27 mouse cellular contexts compared by ENCODE assay signal in genomic region chr17:34475060-34475459, GRCm38 (mm10). TPM values are rescaled to one million over a fixed set of nuclear protein-coding genes. Genes with fewer than 3 reads are reported as not detected.
DNase-seq lines count a peak whose midpoint lies in the region; ATAC-seq and TF ChIP-seq lines count a peak whose summit lies in the region.
"Had no signal": no experiment of that assay in that cellular context is flagged by ENCODE, and none has a peak within 500 bp of the region (broad histone marks: within the 10 kb centered on the region; RNA-seq: fewer than 3 reads in every experiment).

No protein-coding gene starts in this region.

- H3K4me3 ChIP-seq in heart, embryonic 10.5 days = no peak overlapping the region
- H3K4me3 ChIP-seq in heart, adult 2 months = no peak overlapping the region
- H3K4me3 ChIP-seq in intestine, embryonic 16.5 days (ENCODE audit: low read length) = peak overlapping the region; percentile 43
- peak overlapping the region; percentile 82 for H3K4me3 ChIP-seq in small intestine, adult 2 months (ENCODE audit: low read depth, low read length)
- H3K4me3 ChIP-seq: embryonic facial prominence, embryonic 10.5 days; embryonic facial prominence, embryonic 12.5 days; forebrain, embryonic 13.5 days; forebrain, embryonic 15.5 days had no signal

- peak; percentile 54 for DNase-seq in heart, embryonic 10.5 days (ENCODE audit: low spot score)
- no peak for DNase-seq in heart, adult 2 months
- DNase-seq in B cell, adult 2 months = no peak
- no peak for DNase-seq in kidney, adult 18-20 months
- DNase-seq: adrenal gland, adult 8-10 months; adrenal gland, postnatal 14 days; adrenal gland, postnatal 36 days; cerebellum, adult 11-12 months; cerebellum, adult 2 months; cerebellum, adult 9-10 months; cerebellum, postnatal 10 days; cerebellum, postnatal 25 days had no signal

- H3K79me2 ChIP-seq in heart, adult 2 months (replicated peaks; ENCODE audit: control insufficient read depth, insufficient read depth, low read length) = no peaks in the 10 kb centered on the region

- H3K27me3 ChIP-seq in heart, embryonic 10.5 days (ENCODE audit: insufficient read depth, poor library complexity, severe bottlenecking) = no peaks in the 10 kb centered on the region
- no peaks in the 10 kb centered on the region for H3K27me3 ChIP-seq in heart, adult 2 months (ENCODE audit: control insufficient read depth, insufficient read depth, low read length)
- no peaks in the 10 kb centered on the region for H3K27me3 ChIP-seq in intestine, embryonic 16.5 days (replicated peaks; ENCODE audit: control insufficient read depth, insufficient read depth, low read length)
- H3K27me3 ChIP-seq in small intestine, adult 2 months (ENCODE audit: control insufficient read depth, insufficient read depth, low read length) = no peaks in the 10 kb centered on the region
- H3K27me3 ChIP-seq: forebrain, embryonic 13.5 days; forebrain, embryonic 15.5 days had no signal

- no peak for TF ChIP-seq EP300 in heart, adult 2 months (IDR thresholded peaks at IDR 0.05; ENCODE audit: insufficient read depth, low read depth, low read length)

- H3K9ac ChIP-seq in heart, adult 2 months (ENCODE audit: low read depth, low read length) = no peak overlapping the region
- peak overlapping the region; percentile 57 for H3K9ac ChIP-seq in intestine, embryonic 16.5 days (ENCODE audit: low read depth, low read length)
- H3K9ac ChIP-seq: embryonic facial prominence, embryonic 12.5 days; forebrain, embryonic 13.5 days; forebrain, embryonic 15.5 days had no signal

- intact Hi-C loops in heart, adult 2 months (cut with DNase I) = no loop called here

- TF ChIP-seq CTCF in heart, adult 2 months (IDR thresholded peaks at IDR 0.05) = no peak
- TF ChIP-seq CTCF in small intestine, adult 2 months (IDR thresholded peaks at IDR 0.05; ENCODE audit: extremely low read depth, insufficient read length, insufficient replicate concordance, low read depth, low read length) = no peak

- no peaks in the 10 kb centered on the region for H3K36me3 ChIP-seq in heart, embryonic 10.5 days
- H3K36me3 ChIP-seq in heart, adult 2 months (ENCODE audit: control insufficient read depth, insufficient read depth, low read length) = no peaks in the 10 kb centered on the region
- H3K36me3 ChIP-seq in intestine, embryonic 16.5 days (ENCODE audit: control insufficient read depth, insufficient read depth, low read length) = no peaks in the 10 kb centered on the region
- H3K36me3 ChIP-seq in small intestine, adult 2 months (ENCODE audit: control insufficient read depth, insufficient read depth, low read length) = peaks cover 36% of the 10 kb centered on the region
- H3K36me3 ChIP-seq: embryonic facial prominence, embryonic 10.5 days; embryonic facial prominence, embryonic 12.5 days; forebrain, embryonic 15.5 days; G1E had no signal

- no peak for TF ChIP-seq POLR2A in heart, adult 2 months (IDR thresholded peaks at IDR 0.05; ENCODE audit: insufficient read depth, low read depth, low read length)
- TF ChIP-seq POLR2A in small intestine, adult 2 months (IDR thresholded peaks at IDR 0.05; ENCODE audit: low read depth, low read length) = no peak

- peak; percentile 60 for ATAC-seq in intestine, embryonic 16.5 days
- ATAC-seq: activated CD4-positive, CD25-positive, alpha-beta regulatory T cell, adult 4 months; CD4-positive, CD25-positive, alpha-beta regulatory T cell, adult 4 months; forebrain, embryonic 13.5 days; forebrain, embryonic 15.5 days; Patski had no signal

- H3K9me3 ChIP-seq in heart, embryonic 10.5 days = no peaks in the 10 kb centered on the region
- no peaks in the 10 kb centered on the region for H3K9me3 ChIP-seq in intestine, embryonic 16.5 days (ENCODE audit: control insufficient read depth, low read length)
- H3K9me3 ChIP-seq: embryonic facial prominence, embryonic 10.5 days; embryonic facial prominence, embryonic 12.5 days; forebrain, embryonic 13.5 days; forebrain, embryonic 15.5 days; G1E had no signal

- H3K27ac ChIP-seq in heart, embryonic 10.5 days = no peak overlapping the region
- no peak overlapping the region for H3K27ac ChIP-seq in heart, adult 2 months
- peak overlapping the region; percentile 73; the same call in 1 of the 2 replicates for H3K27ac ChIP-seq in intestine, embryonic 16.5 days (ENCODE audit: low read length)
- peak overlapping the region; percentile 92 for H3K27ac ChIP-seq in small intestine, adult 2 months (ENCODE audit: insufficient read depth, low read depth, low read length)
- H3K27ac ChIP-seq: embryonic facial prominence, embryonic 10.5 days; embryonic facial prominence, embryonic 12.5 days; forebrain, embryonic 13.5 days; forebrain, embryonic 15.5 days had no signal

- WGBS in heart, embryonic 10.5 days = 71% methylated on average over 3 of the region's 3 CpGs
- WGBS in heart, adult 2 months = 67% methylated on average over 3 of the region's 3 CpGs
- 62% methylated on average over 3 of the region's 3 CpGs for WGBS in intestine, embryonic 16.5 days
- 26% methylated on average over 3 of the region's 3 CpGs for WGBS in small intestine, adult 2 months

- H3K4me2 ChIP-seq in intestine, embryonic 16.5 days (ENCODE audit: low read depth, low read length) = peak overlapping the region; percentile 55
- H3K4me2 ChIP-seq: embryonic facial prominence, embryonic 12.5 days; forebrain, embryonic 13.5 days; forebrain, embryonic 15.5 days had no signal

- no peaks in the 10 kb centered on the region for H3K4me1 ChIP-seq in heart, embryonic 10.5 days
- H3K4me1 ChIP-seq in heart, adult 2 months (ENCODE audit: control insufficient read depth, insufficient read depth, low read length) = no peaks in the 10 kb centered on the region
- no peaks in the 10 kb centered on the region for H3K4me1 ChIP-seq in intestine, embryonic 16.5 days (ENCODE audit: control insufficient read depth, insufficient read depth, low read length)
- H3K4me1 ChIP-seq in small intestine, adult 2 months (ENCODE audit: control insufficient read depth, insufficient read depth, insufficient read length, low read length) = peaks cover 3% of the 10 kb centered on the region; the same call in 1 of the 2 replicates
- H3K4me1 ChIP-seq: embryonic facial prominence, embryonic 10.5 days; embryonic facial prominence, embryonic 12.5 days; forebrain, embryonic 13.5 days; forebrain, embryonic 15.5 days had no signal

RNA-seq across cellular contexts. Expression of gene Btnl4, which starts 2.1 kb away (rescaled TPM):
- polyA plus RNA-seq in heart, embryonic 10.5 days (2016; fragmentation: Nextera tagmentation; extraction: Ambion mirVana) = not detected in 2 replicates
- total RNA-seq in heart, adult 2 months (2021) = not detected
- not detected in 2 replicates for polyA plus RNA-seq in heart, adult 2 months (2012; rRNA removed)
- 18.1 and 22.3 TPM in 2 replicates for polyA plus RNA-seq in intestine, embryonic 16.5 days (2015; fragmentation: Nextera tagmentation; extraction: Ambion mirVana)
- polyA plus RNA-seq in small intestine, adult 2 months (2012; rRNA removed) = 19.3 and 61.4 TPM in 2 replicates
- total RNA-seq: adrenal gland, adult 18-20 months; adrenal gland, adult 8-10 months; adrenal gland, postnatal 14 days; adrenal gland, postnatal 36 days; CH12.LX had no signal
- polyA plus RNA-seq: activated CD4-positive, CD25-positive, alpha-beta regulatory T cell, adult 4 months; CD4-positive, CD25-positive, alpha-beta regulatory T cell, adult 4 months; cerebellum, adult 2 months; cortical plate, adult 2 months; embryonic facial prominence, embryonic 10.5 days; embryonic facial prominence, embryonic 12.5 days; embryonic facial prominence, embryonic 14.5 days; forebrain, embryonic 11.5 days; forebrain, embryonic 13.5 days; forebrain, embryonic 15.5 days; G1E; Patski had no signal

RNA-seq across cellular contexts. Expression of gene Btnl6, which starts 42.1 kb away (rescaled TPM):
- polyA plus RNA-seq in heart, embryonic 10.5 days (2016; fragmentation: Nextera tagmentation; extraction: Ambion mirVana) = not detected in 2 replicates
- total RNA-seq in heart, adult 2 months (2021) = not detected
- not detected in 2 replicates for polyA plus RNA-seq in heart, adult 2 months (2012; rRNA removed)
- polyA plus RNA-seq in intestine, embryonic 16.5 days (2015; fragmentation: Nextera tagmentation; extraction: Ambion mirVana) = 30.9 and 41.7 TPM in 2 replicates
- polyA plus RNA-seq in small intestine, adult 2 months (2012; rRNA removed) = 33.4 and 104 TPM in 2 replicates
- total RNA-seq: adrenal gland, adult 18-20 months; adrenal gland, adult 8-10 months; adrenal gland, postnatal 14 days; adrenal gland, postnatal 36 days; CH12.LX had no signal
- polyA plus RNA-seq: activated CD4-positive, CD25-positive, alpha-beta regulatory T cell, adult 4 months; cerebellum, adult 2 months; cortical plate, adult 2 months; embryonic facial prominence, embryonic 10.5 days; embryonic facial prominence, embryonic 12.5 days; embryonic facial prominence, embryonic 14.5 days; forebrain, embryonic 11.5 days; forebrain, embryonic 13.5 days; forebrain, embryonic 15.5 days; G1E; Patski had no signal

Comparison
In these comparisons a context has a peak if more than half of its experiments do, and no peak if none do; other contexts are left out.
1. H3K27ac ChIP-seq: peak in intestine, embryonic 16.5 days (single experiment) and small intestine, adult 2 months (single experiment); none in heart, embryonic 10.5 days (single experiment) and heart, adult 2 months (single experiment).
2. H3K4me3 ChIP-seq: peak in intestine, embryonic 16.5 days (single experiment) and small intestine, adult 2 months (single experiment); none in heart, embryonic 10.5 days (single experiment) and heart, adult 2 months (single experiment).
3. RNA of gene Btnl4, which starts 2.1 kb away (polyA plus RNA-seq): 19.3 to 61.4 TPM in small intestine, adult 2 months and 18.1 to 22.3 TPM in intestine, embryonic 16.5 days; not detected in heart, embryonic 10.5 days and not detected in heart, adult 2 months; every median in the first group is over 10 times any median in the second.
4. RNA of gene Btnl6, which starts 42.1 kb away (polyA plus RNA-seq): 33.4 to 104 TPM in small intestine, adult 2 months and 30.9 to 41.7 TPM in intestine, embryonic 16.5 days; not detected in heart, adult 2 months and not detected in heart, embryonic 10.5 days; every median in the first group is over 10 times any median in the second.